8 mouse cellular contexts compared by ENCODE assay signal in the genomic region with DNA sequence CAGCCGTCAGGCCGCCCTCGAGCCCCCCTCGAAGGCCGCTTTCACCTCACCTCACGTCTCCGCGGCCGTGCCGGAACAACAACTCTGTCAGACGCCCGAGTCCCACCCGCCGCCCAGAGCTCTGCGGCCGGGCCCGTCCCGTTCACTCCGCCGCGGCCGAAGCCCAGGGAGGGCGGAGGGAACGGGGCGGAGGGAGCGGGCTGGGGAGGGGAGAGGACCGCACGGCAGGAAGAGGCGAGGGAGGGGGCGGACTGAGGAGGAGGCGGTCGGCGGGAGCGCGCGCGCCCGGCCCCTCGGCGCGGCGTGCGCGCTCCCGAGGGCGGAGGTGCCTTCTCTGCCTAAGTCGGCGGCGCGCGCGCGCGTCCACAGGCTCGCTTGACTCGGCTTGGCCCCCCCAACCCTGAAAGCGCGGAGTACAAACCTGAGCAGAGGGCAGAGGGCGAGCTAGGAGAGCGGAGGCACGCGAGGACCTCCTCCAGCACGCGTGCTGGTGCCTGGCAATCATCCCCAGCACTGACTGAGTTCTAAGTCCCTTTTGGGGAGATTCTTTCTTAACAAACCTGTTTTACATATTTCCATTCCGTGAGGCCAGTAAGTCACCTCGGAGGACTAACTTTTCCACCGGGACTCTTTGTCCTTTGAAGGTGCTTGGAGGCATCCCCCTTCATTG. TPM values are rescaled to one million over a fixed set of nuclear protein-coding genes. Genes with fewer than 3 reads are reported as not detected.
A peak's percentile ranks its signal among the peaks of the same experiment; 100 is the strongest.
DNase-seq lines count a peak whose midpoint lies in the region; ATAC-seq lines count a peak whose summit lies in the region.

TSS of gene Rabgap1l (minus strand) at position 526 of the 670 bp plus-strand sequence.

- H3K36me3 ChIP-seq in hindbrain, embryonic 11.5 days (ENCODE audit: control insufficient read depth, insufficient read depth, low read length), result no peaks in the 10 kb centered on the region

- 0% methylated on average over 34 of the region's 67 CpGs for WGBS in hindbrain, embryonic 11.5 days

- H3K4me3 ChIP-seq in hindbrain, embryonic 11.5 days (ENCODE audit: low read depth, low read length), result peak within 1 kb of the TSS; percentile 90

- DNase-seq in MEL-GATA-1-ER (ENCODE audit: extremely low read depth, low read depth), result peak; percentile 57
- peak; percentile 84 for DNase-seq in cerebellum, adult 8-10 months
- peak; percentile 97 for DNase-seq in hindbrain, embryonic 11.5 days (ENCODE audit: low spot score)
- DNase-seq in layer of hippocampus, postnatal 10 days (ENCODE audit: low spot score in 2 of 2), result peak; percentile 70 to 83
- peak; percentile 91 for DNase-seq in lung, postnatal 10 days
- DNase-seq in ovary, postnatal 36 days (ENCODE audit: low spot score), result peak; percentile 86
- peak; percentile 86 for DNase-seq in thymus, postnatal 25 days

- peak; percentile 91 for ATAC-seq in frontal cortex, adult (ENCODE audit: low TSS enrichment)
- peak; percentile 98 for ATAC-seq in hindbrain, embryonic 11.5 days (ENCODE audit: low FRiP score)

- peak within 1 kb of the TSS; percentile 96 for H3K4me2 ChIP-seq in hindbrain, embryonic 11.5 days (replicated peaks; ENCODE audit: low read depth, low read length)

- peak within 1 kb of the TSS; percentile 84 for H3K9ac ChIP-seq in hindbrain, embryonic 11.5 days (ENCODE audit: low read depth, low read length)

- no peaks in the 10 kb centered on the region for H3K9me3 ChIP-seq in hindbrain, embryonic 11.5 days (ENCODE audit: control insufficient read depth, low read length)

- no peaks in the 10 kb centered on the region for H3K27me3 ChIP-seq in hindbrain, embryonic 11.5 days (ENCODE audit: control insufficient read depth, insufficient read depth, low read length)

- no peaks in the 10 kb centered on the region for H3K4me1 ChIP-seq in hindbrain, embryonic 11.5 days (replicated peaks; ENCODE audit: control insufficient read depth, insufficient read depth, low read length)

- no peak within 1 kb of the TSS for H3K27ac ChIP-seq in hindbrain, embryonic 11.5 days (ENCODE audit: low read depth, low read length)

RNA-seq across cellular contexts. Expression of gene Rabgap1l, which starts in this region (rescaled TPM):
- 15.8 and 20.0 TPM in 2 replicates for polyA plus RNA-seq in hindbrain, embryonic 11.5 days (2014; fragmentation: Nextera tagmentation; extraction: Ambion mirVana)
- total RNA-seq in layer of hippocampus, postnatal 10 days (2021), result 100 to 1,000 TPM; 188 to 213 TPM
